Mouse (Mus musculus): ENCODE data around the gene Eif5a.

DNA sequence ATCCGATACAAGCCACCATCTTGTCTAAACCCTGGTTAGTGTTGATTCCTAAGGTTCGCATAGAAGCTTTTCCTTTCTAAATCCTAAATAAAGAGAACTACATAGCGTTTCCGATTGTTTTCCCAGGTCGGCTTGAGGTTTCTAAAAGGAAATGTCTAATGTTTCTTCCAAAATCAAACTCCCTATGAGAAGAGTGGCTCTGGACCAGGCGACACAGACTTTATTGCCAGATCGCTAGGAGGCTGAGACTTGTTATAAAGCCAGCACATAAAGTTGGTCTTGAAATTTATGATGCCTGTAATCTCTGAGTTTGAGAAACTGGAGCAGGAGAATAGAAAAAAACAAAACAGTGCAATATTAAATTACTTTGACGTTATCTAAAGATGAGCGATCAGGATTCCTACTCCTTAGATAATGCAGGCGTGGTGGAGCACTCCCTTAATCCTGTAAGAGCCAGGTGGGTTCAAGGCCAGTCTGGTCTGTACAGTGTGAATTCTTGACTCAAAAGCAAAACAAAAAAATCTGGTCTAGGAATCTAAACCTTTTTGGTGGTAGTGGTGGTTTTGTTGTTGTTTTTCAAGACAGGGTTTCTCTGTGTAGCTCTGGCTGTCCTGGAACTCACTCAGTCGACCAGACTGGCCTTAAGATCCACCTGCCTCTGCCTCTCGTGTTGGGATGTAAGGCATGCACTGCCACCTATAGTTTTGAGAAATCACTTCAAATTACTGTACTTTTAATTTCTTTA, 426 bp upstream of the Eif5a start:
- TF ChIP-seq CTCF (IDR thresholded peaks at IDR 0.05; ENCODE audit: borderline replicate concordance, insufficient read depth, low read depth, low read length) (no peak), POLR2A (IDR thresholded peaks at IDR 0.05; ENCODE audit: borderline replicate concordance, insufficient read depth, low read length) (no peak)

Measured in cerebellum, adult 2 months (tissue).